Mouse (Mus musculus) hindlimb bud, embryonic 11.5 days (tissue): Measurements from ENCODE around the gene Tnfrsf17.
"Not testable (repeated sequence)": the region's sequence is repeated elsewhere in the genome, so short reads cannot be mapped to it uniquely, and the experiment has no call there.

Experiments
- DNase-seq: peaks from one replicate; pipeline ENCODE4 v3.0.0-alpha.2; 2012; ENCODE audit warnings: low read depth, low spot score; ENCODE audit errors: extremely low spot score

Gene Tnfrsf17

GRCm38 (mm10) chr16:11330081-11330800 lies 16.6 kb downstream of the Tnfrsf17 start:
- no peak for DNase-seq

- DNase-seq = no peak
These were observed 17.4 kb downstream of the Tnfrsf17 start for GRCm38 (mm10) chr16:11331030-11331429.

- no peak for DNase-seq
These were observed 29.7 kb downstream of the Tnfrsf17 start for GRCm38 (mm10) chr16:11343292-11343815.

DNA sequence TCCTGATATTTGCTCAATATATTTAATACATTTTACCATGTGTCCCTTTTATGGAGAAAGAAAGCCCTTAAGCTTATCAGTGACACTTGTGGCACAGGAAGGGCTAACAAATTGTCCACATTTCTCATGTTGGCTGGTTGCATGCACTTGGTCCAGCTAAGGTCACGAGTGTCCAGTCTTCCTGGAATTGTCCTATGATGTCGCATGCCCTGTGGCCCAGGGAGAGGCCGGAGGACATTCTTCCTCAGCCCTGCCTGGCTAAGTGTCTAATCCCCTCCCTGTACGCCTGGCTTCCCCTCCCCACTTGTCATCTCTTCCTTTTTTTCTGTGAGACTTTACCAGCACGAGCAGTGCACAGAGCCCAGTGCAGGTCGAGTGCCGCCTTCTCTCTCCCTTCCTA lies 38.3 kb downstream of the Tnfrsf17 start:
- no peak for DNase-seq

GRCm38 (mm10) chr16:11359173-11359572 lies 45.6 kb downstream of the Tnfrsf17 start:
- DNase-seq = no peak

DNA sequence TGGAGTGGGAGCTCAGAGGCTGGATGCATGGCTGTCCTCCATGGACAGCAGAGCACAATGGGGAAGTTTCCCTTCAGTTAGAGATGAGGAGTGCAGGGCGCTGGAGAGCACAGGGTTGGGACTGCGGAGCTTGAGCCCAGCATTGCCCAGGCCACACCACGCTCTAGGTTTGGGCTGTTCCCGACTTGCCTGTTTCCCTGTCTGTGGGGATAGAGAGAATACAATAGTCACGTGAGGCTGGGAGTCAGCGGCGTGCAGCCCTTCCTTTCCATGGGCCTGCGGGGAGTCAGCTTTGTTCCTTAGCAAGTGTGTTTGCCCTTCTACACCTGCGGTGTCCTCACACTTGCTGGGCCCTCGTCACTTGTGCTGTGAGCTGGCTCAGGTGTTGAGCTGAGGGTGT lies 46.3 kb downstream of the Tnfrsf17 start:
- DNase-seq = no peak

GRCm38 (mm10) chr16:11360576-11360975 lies 47.0 kb downstream of the Tnfrsf17 start:
- DNase-seq = not testable (repeated sequence)

DNA sequence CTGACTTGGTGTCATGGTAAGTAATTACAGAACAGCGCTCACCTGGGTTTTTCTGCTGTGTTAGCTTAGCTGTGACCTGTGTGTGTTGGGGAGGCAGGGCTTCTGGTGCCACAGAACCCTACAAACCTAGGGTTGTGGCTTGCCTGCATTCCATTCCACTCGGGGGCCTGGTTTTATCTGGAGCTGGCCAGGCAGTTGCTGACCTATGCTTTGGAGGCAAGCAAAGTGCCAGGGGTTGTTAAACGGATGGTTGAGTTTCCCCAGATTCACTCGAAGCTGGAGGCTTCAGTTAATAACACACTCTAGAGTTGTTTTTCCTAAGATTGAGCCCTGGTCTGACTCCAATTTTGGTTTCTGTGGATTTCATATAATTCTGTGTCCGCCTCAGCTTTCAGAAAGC lies 52.0 kb downstream of the Tnfrsf17 start:
- DNase-seq = no peak

- DNase-seq = no peak
These were observed 53.2 kb downstream of the Tnfrsf17 start for GRCm38 (mm10) chr16:11366851-11367250.

GRCm38 (mm10) chr16:11368412-11368811 lies 54.8 kb downstream of the Tnfrsf17 start:
- DNase-seq = no peak

DNA sequence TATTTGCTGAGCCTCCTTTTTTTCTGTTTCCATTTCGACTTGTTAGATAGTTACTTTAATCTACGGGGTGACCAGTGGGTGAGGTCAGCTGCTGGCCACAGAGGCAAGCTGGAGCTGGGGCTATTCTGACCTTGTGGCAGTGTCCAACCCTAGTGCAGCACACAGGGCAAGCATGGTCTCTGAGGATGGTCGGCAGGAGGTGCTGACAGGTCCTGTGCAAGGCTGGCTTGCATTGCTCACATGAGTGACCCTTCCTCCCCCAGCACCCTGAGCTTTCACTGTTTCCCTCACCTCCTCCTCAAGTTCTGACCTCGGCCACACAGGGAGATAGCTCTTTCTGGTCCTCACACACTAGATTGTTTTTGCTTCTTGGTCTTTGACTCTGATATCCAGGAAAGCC lies 55.5 kb downstream of the Tnfrsf17 start:
- no peak for DNase-seq

DNA sequence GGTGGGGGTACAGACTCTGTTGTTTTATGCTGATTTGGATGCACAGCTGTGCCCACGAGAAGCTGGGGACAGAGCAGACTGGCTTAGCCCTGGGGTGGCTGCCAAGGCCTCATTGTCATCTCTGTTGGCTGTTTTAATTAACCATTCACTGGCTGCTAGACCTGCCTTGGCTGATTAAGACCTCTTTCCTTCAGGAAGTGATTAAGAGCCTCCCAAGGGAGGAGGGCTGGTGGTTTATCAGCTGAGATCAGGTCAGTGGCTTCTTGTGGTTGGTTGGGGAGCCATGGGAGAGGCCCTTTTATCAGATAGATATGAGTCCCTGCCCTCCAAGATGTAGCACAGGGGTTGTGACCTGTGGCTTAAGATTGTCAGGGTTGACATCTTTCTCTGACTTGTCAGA lies 56.0 kb downstream of the Tnfrsf17 start:
- DNase-seq = no peak
